Mouse (Mus musculus): ENCODE data around the gene Olfr90. TPM values are rescaled to one million over a fixed set of nuclear protein-coding genes. Genes with fewer than 3 reads are reported as not detected.
"Not testable (repeated sequence)": the region's sequence is repeated elsewhere in the genome, so short reads cannot be mapped to it uniquely, and the experiment has no call there.

Gene Olfr90
- not detected in 2 replicates for polyA plus RNA-seq (2014; fragmentation: Nextera tagmentation; extraction: Ambion mirVana)

GRCm38 (mm10) chr17:37088399-37088798, at the start of gene Olfr90:
TSS of gene Olfr90 (minus strand) at chr17:37088499.
- Histone ChIP-seq H3K27me3 (ENCODE audit: control insufficient read depth, insufficient read depth, low read length) (no peaks in the 10 kb centered on the region), H3K4me1 (ENCODE audit: control insufficient read depth, insufficient read depth, low read length) (no peaks in the 10 kb centered on the region), H3K27ac (replicated peaks; ENCODE audit: low read depth, low read length) (no peak within 1 kb of the TSS), H3K4me3 (replicated peaks; ENCODE audit: low read depth, low read length) (no peak within 1 kb of the TSS), H3K9ac (replicated peaks; ENCODE audit: low read length) (no peak within 1 kb of the TSS), H3K9me3 (ENCODE audit: control insufficient read depth, low read length) (no peaks in the 10 kb centered on the region), H3K4me2 (ENCODE audit: low read length) (no peak within 1 kb of the TSS), H3K36me3 (ENCODE audit: control insufficient read depth, insufficient read depth, low read length) (no peaks in the 10 kb centered on the region)
- ATAC-seq (ENCODE audit: low FRiP score, low TSS enrichment) (no peak), DNase-seq (no peak)

- not testable (repeated sequence) for H3K9ac ChIP-seq (replicated peaks; ENCODE audit: low read length); H3K27me3 ChIP-seq (ENCODE audit: control insufficient read depth, insufficient read depth, low read length); ATAC-seq (ENCODE audit: low FRiP score, low TSS enrichment); H3K27ac ChIP-seq (replicated peaks; ENCODE audit: low read depth, low read length); H3K36me3 ChIP-seq (ENCODE audit: control insufficient read depth, insufficient read depth, low read length); H3K9me3 ChIP-seq (ENCODE audit: control insufficient read depth, low read length); H3K4me2 ChIP-seq (ENCODE audit: low read length); DNase-seq; H3K4me3 ChIP-seq (replicated peaks; ENCODE audit: low read depth, low read length); H3K4me1 ChIP-seq (ENCODE audit: control insufficient read depth, insufficient read depth, low read length)
- 79% methylated on average over 4 of the region's 4 CpGs for WGBS
Observed at GRCm38 (mm10) chr17:37131366-37131765, 43.1 kb upstream of the Olfr90 start.

GRCm38 (mm10) chr17:37119988-37120387, 31.7 kb upstream of the Olfr90 start, which contains the start of gene Olfr92:
TSS of gene Olfr92 (minus strand) at chr17:37120088.
- DNase-seq: no peak
- no peaks in the 10 kb centered on the region for H3K36me3 ChIP-seq (ENCODE audit: control insufficient read depth, insufficient read depth, low read length)
- H3K27ac ChIP-seq (replicated peaks; ENCODE audit: low read depth, low read length): no peak within 1 kb of the TSS
- no peaks in the 10 kb centered on the region for H3K9me3 ChIP-seq (ENCODE audit: control insufficient read depth, low read length)
- H3K27me3 ChIP-seq (ENCODE audit: control insufficient read depth, insufficient read depth, low read length): no peaks in the 10 kb centered on the region
- H3K4me2 ChIP-seq (ENCODE audit: low read length): no peak within 1 kb of the TSS
- no peaks in the 10 kb centered on the region for H3K4me1 ChIP-seq (ENCODE audit: control insufficient read depth, insufficient read depth, low read length)
- 88% methylated on average over 2 of the region's 2 CpGs for WGBS
- no peak within 1 kb of the TSS for H3K9ac ChIP-seq (replicated peaks; ENCODE audit: low read length)
- no peak within 1 kb of the TSS for H3K4me3 ChIP-seq (replicated peaks; ENCODE audit: low read depth, low read length)
- no peak for ATAC-seq (ENCODE audit: low FRiP score, low TSS enrichment)

GRCm38 (mm10) chr17:37098178-37098577, 9.9 kb upstream of the Olfr90 start, which contains the start of gene Olfr91:
TSS of gene Olfr91 (minus strand) at chr17:37098278.
- Histone ChIP-seq H3K4me3 (replicated peaks; ENCODE audit: low read depth, low read length) (no peak within 1 kb of the TSS), H3K4me2 (ENCODE audit: low read length) (no peak within 1 kb of the TSS), H3K36me3 (ENCODE audit: control insufficient read depth, insufficient read depth, low read length) (no peaks in the 10 kb centered on the region), H3K27me3 (ENCODE audit: control insufficient read depth, insufficient read depth, low read length) (no peaks in the 10 kb centered on the region), H3K27ac (replicated peaks; ENCODE audit: low read depth, low read length) (no peak within 1 kb of the TSS), H3K9ac (replicated peaks; ENCODE audit: low read length) (no peak within 1 kb of the TSS), H3K9me3 (ENCODE audit: control insufficient read depth, low read length) (no peaks in the 10 kb centered on the region), H3K4me1 (ENCODE audit: control insufficient read depth, insufficient read depth, low read length) (no peaks in the 10 kb centered on the region)
- DNase-seq: no peak
- 89% methylated on average over 1 of the region's 1 CpGs for WGBS
- ATAC-seq (ENCODE audit: low FRiP score, low TSS enrichment): no peak

GRCm38 (mm10) chr17:37093289-37093688, 5.0 kb upstream of the Olfr90 start:
- Histone ChIP-seq H3K4me2 (ENCODE audit: low read length) (no peak overlapping the region), H3K9me3 (ENCODE audit: control insufficient read depth, low read length) (no peaks in the 10 kb centered on the region), H3K9ac (replicated peaks; ENCODE audit: low read length) (no peak overlapping the region), H3K4me3 (replicated peaks; ENCODE audit: low read depth, low read length) (no peak overlapping the region), H3K27me3 (ENCODE audit: control insufficient read depth, insufficient read depth, low read length) (no peaks in the 10 kb centered on the region), H3K36me3 (ENCODE audit: control insufficient read depth, insufficient read depth, low read length) (no peaks in the 10 kb centered on the region), H3K4me1 (ENCODE audit: control insufficient read depth, insufficient read depth, low read length) (no peaks in the 10 kb centered on the region), H3K27ac (replicated peaks; ENCODE audit: low read depth, low read length) (no peak overlapping the region)
- no peak for DNase-seq
- 72% methylated on average over 5 of the region's 5 CpGs for WGBS
- no peak for ATAC-seq (ENCODE audit: low FRiP score, low TSS enrichment)

GRCm38 (mm10) chr17:37092198-37092597, 3.9 kb upstream of the Olfr90 start:
- Histone ChIP-seq H3K4me1 (ENCODE audit: control insufficient read depth, insufficient read depth, low read length) (no peaks in the 10 kb centered on the region), H3K9ac (replicated peaks; ENCODE audit: low read length) (no peak overlapping the region), H3K9me3 (ENCODE audit: control insufficient read depth, low read length) (no peaks in the 10 kb centered on the region), H3K4me3 (replicated peaks; ENCODE audit: low read depth, low read length) (no peak overlapping the region), H3K4me2 (ENCODE audit: low read length) (no peak overlapping the region), H3K36me3 (ENCODE audit: control insufficient read depth, insufficient read depth, low read length) (no peaks in the 10 kb centered on the region), H3K27ac (replicated peaks; ENCODE audit: low read depth, low read length) (no peak overlapping the region), H3K27me3 (ENCODE audit: control insufficient read depth, insufficient read depth, low read length) (no peaks in the 10 kb centered on the region)
- WGBS: 80% methylated on average over 1 of the region's 1 CpGs
- DNase-seq (no peak), ATAC-seq (ENCODE audit: low FRiP score, low TSS enrichment) (no peak)

GRCm38 (mm10) chr17:37085545-37085944, 2.8 kb downstream of the Olfr90 start:
- Histone ChIP-seq H3K9me3 (ENCODE audit: control insufficient read depth, low read length) (no peaks in the 10 kb centered on the region), H3K36me3 (ENCODE audit: control insufficient read depth, insufficient read depth, low read length) (no peaks in the 10 kb centered on the region), H3K4me2 (ENCODE audit: low read length) (no peak overlapping the region), H3K27me3 (ENCODE audit: control insufficient read depth, insufficient read depth, low read length) (no peaks in the 10 kb centered on the region), H3K27ac (replicated peaks; ENCODE audit: low read depth, low read length) (no peak overlapping the region), H3K4me1 (ENCODE audit: control insufficient read depth, insufficient read depth, low read length) (no peaks in the 10 kb centered on the region), H3K9ac (replicated peaks; ENCODE audit: low read length) (no peak overlapping the region), H3K4me3 (replicated peaks; ENCODE audit: low read depth, low read length) (no peak overlapping the region)
- DNase-seq: no peak
- WGBS: 84% methylated on average over 10 of the region's 10 CpGs
- no peak for ATAC-seq (ENCODE audit: low FRiP score, low TSS enrichment)

- 68% methylated on average over 5 of the region's 5 CpGs for WGBS
- ATAC-seq (ENCODE audit: low FRiP score, low TSS enrichment) (no peak), DNase-seq (no peak)
- no peaks in the 10 kb centered on the region for H3K9me3 ChIP-seq (ENCODE audit: control insufficient read depth, low read length)
- no peak overlapping the region for H3K4me3 ChIP-seq (replicated peaks; ENCODE audit: low read depth, low read length)
- H3K9ac ChIP-seq (replicated peaks; ENCODE audit: low read length): no peak overlapping the region
- no peak overlapping the region for H3K27ac ChIP-seq (replicated peaks; ENCODE audit: low read depth, low read length)
- H3K36me3 ChIP-seq (ENCODE audit: control insufficient read depth, insufficient read depth, low read length): no peaks in the 10 kb centered on the region
- no peaks in the 10 kb centered on the region for H3K27me3 ChIP-seq (ENCODE audit: control insufficient read depth, insufficient read depth, low read length)
- H3K4me1 ChIP-seq (ENCODE audit: control insufficient read depth, insufficient read depth, low read length): peaks cover 5% of the 10 kb centered on the region; the same call in 1 of the 2 replicates
- H3K4me2 ChIP-seq (ENCODE audit: low read length): no peak overlapping the region
Observed at GRCm38 (mm10) chr17:37084632-37085031, 3.7 kb downstream of the Olfr90 start.

GRCm38 (mm10) chr17:37083327-37083726, 5.0 kb downstream of the Olfr90 start:
- no peaks in the 10 kb centered on the region for H3K27me3 ChIP-seq (ENCODE audit: control insufficient read depth, insufficient read depth, low read length)
- DNase-seq (peak; percentile 84), ATAC-seq (ENCODE audit: low FRiP score, low TSS enrichment) (peak; percentile 64; the same call in 1 of the 2 replicates)
- no peak overlapping the region for H3K4me3 ChIP-seq (replicated peaks; ENCODE audit: low read depth, low read length)
- H3K9ac ChIP-seq (replicated peaks; ENCODE audit: low read length): no peak overlapping the region
- no peak overlapping the region for H3K27ac ChIP-seq (replicated peaks; ENCODE audit: low read depth, low read length)
- no peak overlapping the region for H3K4me2 ChIP-seq (ENCODE audit: low read length)
- no peaks in the 10 kb centered on the region for H3K9me3 ChIP-seq (ENCODE audit: control insufficient read depth, low read length)
- 4% methylated on average over 8 of the region's 8 CpGs for WGBS
- no peaks in the 10 kb centered on the region for H3K36me3 ChIP-seq (ENCODE audit: control insufficient read depth, insufficient read depth, low read length)
- H3K4me1 ChIP-seq (ENCODE audit: control insufficient read depth, insufficient read depth, low read length): peaks cover 17% of the 10 kb centered on the region
